Mouse (Mus musculus) thymus, postnatal 10 days (tissue): ENCODE data around the gene Mical2.

Experiments used
- DNase-seq, 2 experiments: peaks; one replicate each; pipeline ENCODE4 v3.0.0; 2021; ENCODE audit warnings: low spot score in 2 of 2

Mical2 gene

DNA sequence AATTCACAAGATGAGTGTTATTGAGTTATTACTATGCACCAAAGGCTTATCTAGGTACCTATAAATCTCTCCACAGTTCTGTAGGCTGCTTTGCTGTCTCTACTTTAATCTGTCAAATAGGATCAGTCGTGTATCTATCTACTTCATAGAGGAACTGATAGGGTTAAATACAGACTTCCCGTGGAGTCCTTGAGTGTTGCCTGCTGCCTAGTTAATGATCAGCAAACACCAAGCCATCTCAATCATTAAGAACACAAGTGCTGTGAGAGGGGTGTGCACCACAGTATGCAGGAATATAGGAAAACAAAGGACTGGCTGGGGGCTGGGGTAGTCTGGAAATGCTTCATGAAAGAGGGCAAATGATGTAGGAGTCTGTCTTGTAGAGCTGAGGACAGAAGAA lies 50.2 kb downstream of the Mical2 start:
- no peak for DNase-seq

DNA sequence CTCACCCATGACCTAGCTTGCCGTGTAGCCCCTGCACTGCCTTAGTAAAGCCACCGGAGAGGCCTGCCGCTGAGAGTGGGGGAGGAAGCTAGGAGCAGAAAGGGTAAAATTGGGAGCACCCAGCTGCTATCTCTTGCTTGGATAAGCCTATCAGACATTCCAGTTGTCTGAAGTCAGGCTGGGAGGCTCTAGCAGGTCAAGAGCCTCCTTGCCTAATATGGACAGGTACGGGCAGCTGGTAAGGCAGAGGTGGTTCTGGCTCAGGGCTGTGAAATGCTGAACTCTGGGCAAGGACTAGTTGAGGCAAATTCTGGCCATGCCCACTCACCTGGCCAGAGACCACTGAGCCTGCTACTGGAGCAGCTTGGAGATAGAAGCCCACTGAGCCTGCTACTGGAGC lies 51.2 kb downstream of the Mical2 start:
- DNase-seq: no peak

DNA sequence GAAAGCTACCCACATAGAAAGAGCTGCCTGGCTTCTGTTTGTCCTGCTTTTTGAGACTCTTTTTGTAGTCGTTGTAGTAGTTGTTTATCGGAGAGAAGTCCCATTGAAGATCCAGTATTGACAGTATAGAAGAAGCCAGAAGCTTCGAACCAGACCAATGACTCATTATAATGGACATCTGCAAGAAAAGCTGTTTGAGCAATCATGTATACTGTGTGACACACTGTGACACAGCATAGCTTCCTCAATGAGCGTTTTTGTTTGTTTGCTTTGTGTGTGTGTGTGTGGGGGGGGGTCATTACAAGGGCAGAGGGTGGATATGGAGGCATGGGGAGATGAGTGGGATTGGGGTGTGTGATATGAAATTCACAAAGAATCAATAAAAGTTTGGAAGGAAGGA lies 53.0 kb downstream of the Mical2 start:
- DNase-seq: no peak

DNA sequence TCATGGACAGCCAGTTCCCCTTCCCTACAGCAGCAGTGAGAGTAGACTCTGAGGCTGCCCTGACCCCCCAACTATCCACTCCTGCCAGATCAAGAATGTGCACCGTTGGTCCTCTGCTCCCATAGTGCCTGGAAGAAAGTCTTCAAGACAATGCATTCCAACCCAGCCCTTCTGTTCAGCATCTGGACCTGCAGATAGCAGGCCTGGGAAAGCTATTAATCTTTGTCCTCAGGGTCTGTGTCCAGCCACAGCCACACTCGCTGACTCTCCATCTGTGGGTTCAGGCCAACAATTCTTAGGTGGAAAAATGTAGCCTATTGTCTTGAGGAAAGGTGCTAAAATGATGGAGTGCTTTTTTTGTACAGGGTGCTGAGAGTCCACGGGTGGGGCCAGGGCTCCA lies 54.8 kb downstream of the Mical2 start:
- no peak for DNase-seq

DNA sequence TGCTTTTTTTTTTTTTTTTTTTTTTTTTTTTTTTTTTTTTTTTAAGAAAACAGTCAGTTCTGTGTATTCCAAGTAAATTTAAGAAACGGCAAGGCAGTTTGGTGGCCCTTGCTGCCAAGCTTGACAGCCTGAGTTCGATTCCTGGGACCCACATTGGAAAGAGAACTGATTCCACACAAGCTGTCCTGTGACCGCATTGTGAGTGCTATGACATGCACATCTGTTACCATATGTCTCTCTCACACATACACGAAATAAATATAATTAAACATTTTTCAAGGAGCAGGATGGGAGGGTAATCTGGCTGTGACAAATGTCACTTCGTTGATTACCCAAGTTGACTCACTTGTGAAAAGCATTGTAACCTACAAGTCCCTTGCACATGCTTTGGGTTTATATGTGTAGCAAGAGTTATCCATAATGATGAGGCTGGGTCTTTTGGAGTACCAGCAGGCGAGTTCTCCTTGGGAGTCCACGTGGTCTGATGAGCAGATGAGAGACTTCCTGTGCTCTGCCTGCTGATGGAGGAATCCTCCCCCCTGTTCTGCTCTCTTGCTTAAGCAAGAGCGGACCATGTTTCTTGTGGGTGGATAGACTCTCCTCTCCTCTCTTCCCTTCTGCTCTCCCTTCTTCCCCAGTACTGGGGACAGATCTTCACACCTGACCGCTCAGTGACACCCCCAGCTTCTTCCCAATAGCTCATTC lies 58.1 kb downstream of the Mical2 start:
- DNase-seq: no peak

DNA sequence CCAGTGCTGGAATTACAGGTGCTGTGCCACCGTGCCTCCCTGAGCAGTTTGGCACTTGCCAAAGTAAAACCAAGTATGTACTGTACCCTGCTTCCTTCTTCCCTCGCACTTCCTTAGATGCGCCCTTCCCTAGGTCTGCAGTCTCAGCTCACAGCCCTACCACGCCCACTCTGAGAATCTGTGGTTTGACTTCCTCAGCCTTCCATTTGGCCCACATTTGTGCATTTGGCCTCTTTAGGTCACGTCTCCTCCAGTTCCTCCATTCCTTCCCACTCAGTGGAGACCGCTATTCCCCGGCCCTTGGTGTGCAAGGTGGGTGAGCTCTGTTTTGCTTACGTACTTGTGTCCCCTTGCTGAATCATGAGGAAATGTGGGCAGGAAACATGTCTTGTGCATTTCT lies 59.9 kb downstream of the Mical2 start:
- DNase-seq: peak in 1 of 2 experiments; percentile 9

DNA sequence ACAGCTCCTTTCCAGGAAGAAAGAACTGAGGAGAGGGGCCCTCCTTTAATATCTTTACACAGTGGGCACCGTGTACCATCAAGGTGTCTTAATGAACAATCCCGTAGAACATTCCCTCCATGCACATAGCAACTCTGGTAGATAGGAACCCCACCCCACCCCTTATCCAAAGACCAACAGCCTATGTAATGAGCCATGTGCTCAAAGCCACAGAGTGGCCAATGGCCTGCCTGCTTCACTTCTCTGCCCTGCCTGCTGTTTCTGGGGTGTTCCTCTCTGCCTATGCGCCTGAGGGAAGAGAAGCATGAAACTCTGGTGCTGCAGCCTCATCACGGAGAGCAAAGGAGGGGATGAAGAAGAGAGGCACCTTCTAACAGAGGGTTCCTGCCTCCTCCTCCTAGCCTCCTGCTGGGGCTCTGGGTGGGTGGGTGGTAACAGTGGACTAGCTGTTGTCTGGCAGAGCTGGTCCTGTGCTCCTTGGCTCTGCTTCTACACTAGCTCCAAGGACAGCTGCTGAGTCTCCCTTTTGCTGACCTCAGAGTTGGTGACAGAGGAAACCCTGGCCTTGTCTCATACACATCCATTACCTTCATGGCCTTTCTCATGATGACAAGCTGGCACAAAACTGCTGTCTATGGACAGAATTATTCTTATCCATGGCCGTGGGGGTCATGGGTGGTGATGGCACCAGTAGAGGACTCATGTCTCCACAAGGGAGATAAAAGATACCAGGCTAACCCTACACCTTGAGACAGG lies 62.9 kb downstream of the Mical2 start:
- DNase-seq: no peak

DNA sequence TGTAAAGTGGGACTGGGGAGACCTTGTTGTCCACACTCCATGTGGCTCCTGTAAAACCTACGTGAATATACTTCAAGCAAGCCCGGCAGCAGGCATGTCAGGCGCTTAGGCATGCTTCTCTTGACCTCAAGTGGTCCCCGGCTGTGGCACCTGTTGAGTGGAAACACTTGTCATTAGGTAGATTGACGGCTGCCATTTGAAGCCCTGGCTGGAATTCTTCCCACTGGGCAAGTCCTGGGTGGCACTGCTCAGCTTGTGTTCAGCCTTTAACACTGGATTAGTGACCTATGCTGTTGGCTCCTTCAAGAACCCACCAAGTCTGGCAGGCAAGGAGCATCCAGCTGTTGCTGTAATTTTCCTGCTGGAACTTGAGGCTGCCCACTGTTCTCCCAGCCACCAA lies 63.9 kb downstream of the Mical2 start:
- no peak for DNase-seq

DNA sequence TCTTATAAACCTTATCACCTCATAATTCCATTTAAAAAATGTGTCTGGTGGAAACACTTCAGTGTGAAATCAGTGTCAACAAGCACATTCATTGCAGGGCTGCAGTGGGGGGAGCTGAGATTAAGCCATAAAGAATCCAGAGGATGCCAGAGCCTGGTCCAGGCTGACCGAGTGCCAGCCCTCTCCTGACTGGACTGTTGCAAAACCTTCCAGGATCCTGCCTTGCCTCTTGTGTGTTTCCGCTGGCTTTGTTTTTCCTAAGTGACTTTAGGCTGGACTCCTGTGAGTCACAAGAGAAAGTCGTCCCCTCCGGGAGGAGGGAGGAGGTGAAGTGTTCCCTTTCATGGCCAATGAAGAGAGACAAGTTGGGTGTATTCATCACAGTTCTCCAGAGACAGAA lies 64.3 kb downstream of the Mical2 start:
- DNase-seq: no peak

DNA sequence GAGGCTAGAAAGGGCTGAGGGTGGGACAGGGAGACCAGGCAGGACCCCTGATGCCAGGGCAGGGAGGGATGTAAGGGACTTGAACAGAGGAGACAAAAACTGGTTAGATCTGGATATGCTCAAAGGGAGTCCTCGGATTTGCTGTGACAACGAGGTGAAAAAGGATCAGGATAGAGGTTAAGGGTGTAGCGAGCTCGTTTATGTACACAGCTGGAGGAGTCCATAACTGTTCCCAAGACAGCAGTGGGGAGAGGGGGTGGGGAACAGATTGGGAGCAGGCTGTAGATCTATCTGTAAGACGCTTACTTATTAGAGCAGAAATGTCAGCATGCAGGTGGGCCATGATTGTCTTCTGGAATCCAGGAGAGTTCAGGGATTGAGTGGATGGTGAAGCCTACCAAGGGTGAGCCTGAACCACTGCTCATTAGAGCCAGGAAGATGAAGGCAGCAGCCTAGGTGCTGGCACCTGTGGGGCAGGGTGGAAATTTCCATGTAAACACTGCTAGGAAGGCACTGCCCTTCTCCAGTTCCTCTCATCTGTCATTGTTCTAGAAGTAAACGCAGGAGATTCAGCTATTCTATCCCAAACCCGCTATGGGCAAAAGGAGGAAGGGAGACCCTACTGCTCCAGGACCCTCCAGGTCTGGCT lies 67.9 kb downstream of the Mical2 start:
- DNase-seq: no peak

DNA sequence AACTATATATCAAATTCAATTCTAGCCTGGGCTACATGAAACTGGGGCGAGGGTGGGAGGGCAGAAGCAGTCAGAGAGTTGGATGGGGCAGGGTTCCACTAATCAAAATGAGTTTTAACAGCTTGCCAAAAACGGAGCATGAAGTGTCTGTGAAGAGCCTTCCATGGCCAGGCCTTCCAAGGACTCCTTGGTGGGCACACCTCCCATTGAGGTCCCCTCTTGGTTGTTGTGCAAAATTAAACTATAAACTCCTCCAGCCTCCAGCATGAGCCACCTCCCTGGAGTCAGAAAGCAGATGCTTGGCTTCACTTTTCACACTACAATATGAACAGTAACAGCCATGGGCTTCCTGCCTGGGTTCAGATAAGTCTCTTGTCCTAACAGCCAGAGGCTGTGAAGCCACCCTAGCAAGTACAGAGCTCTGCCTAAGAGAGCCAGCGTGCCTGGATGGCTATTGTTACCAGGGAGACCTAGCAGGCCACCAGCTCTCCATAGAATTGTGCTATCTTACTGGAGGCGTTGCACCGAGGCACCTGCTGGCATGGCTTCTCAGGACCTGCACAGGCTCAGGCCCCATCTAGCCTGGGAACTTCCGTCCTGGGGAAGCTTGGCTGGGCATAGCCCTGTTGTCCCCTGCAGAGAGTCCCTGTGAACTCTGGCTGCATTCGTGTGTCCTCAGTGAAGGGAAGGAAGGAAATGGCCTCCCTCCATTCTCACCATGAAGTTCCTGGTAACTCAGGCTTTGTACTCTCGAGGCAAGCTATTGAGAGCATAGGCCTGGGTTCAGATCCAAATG lies 70.0 kb downstream of the Mical2 start:
- no peak for DNase-seq

DNA sequence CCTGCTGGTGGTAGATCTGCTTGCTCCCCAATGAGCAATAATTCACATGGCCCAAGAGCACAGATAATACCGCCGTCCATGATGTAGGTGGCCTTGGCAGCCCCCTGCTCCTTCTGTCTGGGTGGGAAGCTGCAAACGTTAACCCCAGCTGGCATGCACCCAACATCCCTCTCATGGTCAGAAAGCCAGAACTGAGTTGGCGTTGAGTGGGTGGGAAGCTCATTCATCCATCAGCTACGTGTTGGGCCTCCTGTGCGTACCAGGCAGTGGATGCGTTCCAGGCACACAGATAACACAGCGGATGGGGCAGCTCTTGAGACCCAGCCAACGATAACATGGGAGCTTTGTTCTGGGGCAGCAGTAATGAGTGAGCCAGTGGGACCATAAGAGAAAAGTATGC lies 72.4 kb downstream of the Mical2 start:
- DNase-seq: no peak

DNA sequence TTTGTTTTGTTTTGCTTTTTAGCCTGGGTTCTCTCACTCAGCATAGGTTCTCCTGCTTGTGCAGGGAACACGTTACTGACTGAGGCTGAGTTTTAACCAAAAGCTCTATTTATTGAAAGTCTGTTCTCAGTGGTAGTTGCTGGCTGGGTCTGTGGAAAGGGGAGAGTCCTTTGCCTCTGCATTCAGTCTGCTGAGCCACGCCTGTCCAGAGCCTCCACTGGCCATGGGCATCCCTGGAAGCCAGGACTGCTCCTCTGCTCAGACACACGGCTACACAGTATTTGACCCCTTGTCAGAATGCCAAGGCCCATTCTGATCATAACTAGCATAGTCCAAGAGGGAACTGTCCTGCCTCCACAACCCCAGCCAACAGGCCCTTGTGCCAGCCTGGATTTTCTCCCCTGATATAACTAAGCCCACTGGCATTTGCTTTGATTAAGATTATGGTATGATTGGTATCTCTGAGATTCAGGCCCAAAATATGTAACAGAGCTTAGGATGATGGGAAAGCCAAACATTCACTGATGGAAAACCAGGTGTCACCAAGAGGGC lies 73.3 kb downstream of the Mical2 start:
- DNase-seq: no peak

DNA sequence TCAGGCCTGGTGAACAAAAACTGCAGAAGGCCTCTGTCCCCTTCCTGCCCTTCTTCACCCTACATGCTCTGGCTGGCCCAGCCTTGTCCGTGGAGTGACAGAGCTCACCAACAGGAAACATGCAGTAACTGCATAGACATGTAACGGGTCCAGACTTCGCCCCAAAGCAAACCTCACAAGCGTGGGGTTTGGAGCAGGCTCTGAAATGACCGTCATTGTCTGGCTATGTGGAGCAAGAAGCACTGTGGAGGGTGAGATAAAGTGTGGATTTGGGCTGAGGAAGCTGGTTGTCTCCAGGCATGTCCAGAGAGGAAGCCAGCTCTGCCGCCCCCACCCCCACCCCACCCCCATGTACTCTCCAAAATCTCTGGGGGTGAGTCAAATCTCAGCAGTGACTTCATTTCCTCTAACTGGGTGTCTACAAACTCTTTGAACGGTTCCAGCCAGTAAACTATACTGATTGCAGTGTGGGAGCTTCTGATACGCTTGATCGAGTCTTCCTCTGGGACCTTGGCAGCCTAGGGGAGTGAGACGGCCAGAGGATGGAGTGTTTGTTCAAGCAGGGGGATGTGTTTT lies 74.0 kb downstream of the Mical2 start:
- DNase-seq: no peak

DNA sequence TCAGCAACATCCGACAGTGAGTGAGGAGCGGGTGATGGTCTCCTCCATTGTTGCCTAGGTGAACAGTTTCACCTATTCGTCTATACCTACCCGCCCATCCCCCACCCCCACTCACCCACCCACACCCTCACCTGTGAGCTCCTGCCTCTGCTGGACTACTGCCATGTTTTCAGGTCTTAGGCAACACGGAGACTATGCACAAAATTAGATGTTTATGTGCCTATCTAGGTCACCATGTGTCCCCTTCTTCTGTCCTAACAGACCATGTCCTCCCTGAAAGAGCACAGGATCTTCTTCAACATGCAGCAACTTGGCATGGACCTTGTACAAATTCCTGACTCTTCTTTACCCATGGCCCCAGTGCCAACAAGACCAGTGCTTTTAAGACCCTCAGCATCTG lies 74.5 kb downstream of the Mical2 start:
- no peak for DNase-seq

DNA sequence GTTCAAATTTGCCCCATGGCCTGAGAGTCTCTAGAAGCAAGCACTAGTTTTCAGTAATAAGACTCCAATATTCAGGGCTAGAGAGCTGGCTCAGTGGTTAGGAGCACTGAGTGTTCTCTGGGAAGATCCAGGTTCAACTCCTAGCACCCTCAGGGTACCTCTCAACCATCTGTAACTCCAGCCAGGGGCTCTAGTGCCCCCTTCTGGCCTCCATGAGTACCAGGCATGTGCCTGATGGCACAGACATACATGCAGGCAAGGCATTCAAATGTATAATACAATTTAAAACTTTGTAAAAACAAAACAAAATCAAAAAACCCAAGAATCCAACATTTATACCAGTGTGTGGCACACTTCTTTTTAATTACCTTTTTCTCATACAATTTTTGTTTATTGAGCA lies 75.4 kb downstream of the Mical2 start:
- no peak for DNase-seq

DNA sequence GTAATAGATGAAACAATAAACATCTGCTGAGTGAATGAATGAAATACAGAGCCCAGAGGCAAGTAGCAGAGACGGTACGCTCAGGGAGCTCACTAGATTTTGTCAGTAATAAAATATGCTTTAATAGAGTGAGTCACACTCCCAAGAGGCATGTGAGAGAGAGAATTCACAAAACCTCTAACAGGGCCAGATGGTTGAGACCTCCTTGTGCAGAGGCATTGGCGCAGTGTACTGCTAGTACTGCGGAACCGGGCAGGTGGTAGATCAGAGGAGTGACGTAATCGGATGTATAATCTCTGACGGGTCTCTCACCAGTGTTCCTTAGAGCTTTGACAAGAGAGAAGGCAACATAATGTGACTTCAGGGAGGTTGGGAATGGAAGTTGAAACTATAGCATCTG lies 78.7 kb downstream of the Mical2 start:
- no peak for DNase-seq

DNA sequence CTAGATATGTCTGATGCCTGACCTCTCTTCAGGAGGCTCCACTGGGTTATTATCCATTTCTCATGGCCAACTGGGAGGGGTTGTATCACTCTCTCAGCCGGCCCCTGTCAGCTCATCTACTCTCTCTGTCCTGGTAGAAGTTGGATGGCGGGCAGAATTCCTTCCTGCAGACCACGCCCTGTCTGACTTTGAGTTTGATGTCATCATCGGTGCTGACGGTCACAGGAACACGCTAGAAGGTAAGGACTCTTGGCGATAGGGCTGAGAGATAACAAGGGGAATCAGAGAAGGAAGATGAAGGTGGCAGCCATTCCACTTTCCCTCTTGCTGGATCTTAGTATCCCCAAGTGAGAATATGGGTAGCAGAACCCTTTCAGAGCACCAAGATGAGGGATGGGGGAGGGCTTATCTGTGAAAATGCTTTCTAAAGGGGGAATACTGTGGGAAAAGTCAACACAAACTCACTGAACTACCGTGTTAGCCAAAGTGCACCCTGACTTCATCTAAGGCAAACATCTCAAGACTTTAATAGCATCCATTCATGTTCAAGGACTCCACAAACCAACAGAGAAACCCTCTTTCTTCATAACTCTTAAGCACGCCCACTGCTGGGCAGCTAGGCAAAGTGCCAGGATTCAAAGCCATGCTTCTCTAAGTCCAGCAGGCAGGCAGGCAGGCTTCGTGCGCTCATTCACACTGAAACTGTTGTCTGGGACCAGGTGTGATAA lies 83.8 kb downstream of the Mical2 start:
- DNase-seq: no peak

DNA sequence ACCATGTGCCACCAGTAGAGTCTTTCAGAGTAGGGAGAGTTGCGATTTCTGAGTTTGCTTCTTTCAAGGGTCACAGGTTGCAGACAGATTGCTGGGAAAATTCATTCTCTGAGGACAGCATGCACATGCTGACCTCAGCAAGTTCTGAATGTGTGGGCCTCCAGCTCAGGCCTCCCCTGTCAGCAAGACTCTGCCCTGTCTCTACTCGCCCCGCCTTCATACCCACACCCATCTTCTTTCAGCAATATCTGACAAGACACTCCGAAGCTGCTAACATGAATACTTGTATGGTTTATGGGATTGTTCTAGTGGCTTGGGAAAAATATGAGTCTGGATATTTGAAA lies 84.3 kb downstream of the Mical2 start:
- no peak for DNase-seq

DNA sequence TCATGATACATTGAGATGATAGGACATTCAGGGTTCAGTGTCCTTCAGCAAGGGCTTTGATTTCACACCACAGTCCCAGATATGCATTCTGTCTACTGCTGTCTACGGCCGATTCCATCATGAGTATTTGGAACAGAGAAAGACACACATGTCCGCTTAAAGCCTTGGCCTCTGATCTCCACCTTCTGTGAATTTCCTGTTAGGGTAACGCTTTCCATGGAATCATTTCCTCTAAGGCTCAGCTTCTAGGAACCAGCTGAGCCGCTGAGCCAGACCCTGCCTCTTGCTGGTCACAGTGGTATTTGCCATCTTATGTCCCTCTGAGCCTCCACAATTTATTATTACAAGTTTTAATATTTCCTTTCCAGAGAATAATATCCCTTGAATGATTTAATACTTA lies 87.6 kb downstream of the Mical2 start:
- no peak for DNase-seq

DNA sequence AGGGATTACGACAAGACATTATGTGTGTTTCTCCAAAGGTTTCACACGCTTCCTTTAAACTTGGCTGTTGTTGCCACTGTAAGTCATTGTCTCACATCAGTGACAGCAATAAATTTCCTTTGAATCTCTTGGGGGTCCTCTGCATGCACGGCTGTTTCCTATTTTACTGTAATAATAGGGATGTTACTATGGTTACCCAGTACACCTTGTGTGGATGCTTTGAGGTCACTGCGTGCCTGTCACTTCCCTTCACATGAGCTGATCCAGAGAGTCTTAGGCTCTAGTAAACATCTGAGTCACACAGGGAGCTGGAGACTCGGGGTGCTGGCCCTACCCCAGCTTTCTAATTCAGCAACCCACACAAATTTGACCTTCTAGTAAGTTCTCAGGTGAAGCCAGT lies 88.0 kb downstream of the Mical2 start:
- no peak for DNase-seq
